In the genomic region with DNA sequence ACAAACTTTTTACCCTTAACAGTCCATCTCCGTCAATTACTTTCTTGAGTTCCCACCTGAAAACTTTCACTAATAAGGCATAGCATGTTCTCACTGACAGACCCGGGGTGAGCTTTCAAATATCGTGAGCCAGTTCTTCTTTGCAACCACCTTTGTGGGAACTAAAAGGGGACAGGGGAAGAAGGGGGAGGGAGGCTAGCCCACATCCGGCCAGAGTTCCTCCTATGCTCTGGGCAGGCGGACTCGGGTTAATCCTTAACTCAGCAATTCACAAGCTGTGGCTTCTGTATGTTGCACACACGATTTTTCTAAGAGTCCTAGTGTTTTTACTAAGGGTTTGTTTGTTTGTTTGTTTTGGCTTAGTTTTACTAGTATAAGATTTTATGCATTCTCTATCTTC, we compare ENCODE assay signal across 8 mouse cellular contexts. TPM values are rescaled to one million over a fixed set of nuclear protein-coding genes. Genes with fewer than 3 reads are reported as not detected.
DNase-seq lines count a peak whose midpoint lies in the region; ATAC-seq and TF ChIP-seq lines count a peak whose summit lies in the region.
"Had no signal": no experiment of that assay in that cellular context is flagged by ENCODE, and none has a peak within 500 bp of the region (broad histone marks: within the 10 kb centered on the region; RNA-seq: fewer than 3 reads in every experiment).

No protein-coding gene starts in this region.

- peak overlapping the region; percentile 30; the same call in 1 of the 2 replicates for H3K9ac ChIP-seq in MEL (ENCODE audit: control insufficient read depth, low read depth, low read length, poor library complexity, severe bottlenecking)
- H3K9ac ChIP-seq in kidney, embryonic 14.5 days (ENCODE audit: low read depth, low read length) = no peak overlapping the region

- DNase-seq in B cell, adult 2 months = peak; percentile 60 to 74
- DNase-seq in MEL (ENCODE audit: low read depth, low spot score) = peak; percentile 73
- no peak for DNase-seq in retina, postnatal 1 day
- no peak for DNase-seq in cerebellum, adult 2 months

- 0 out of 4 replicates have a peak, but pooled peaks of 1 of the 2 experiments have one; percentile 12 for TF ChIP-seq EP300 in MEL (IDR thresholded peaks at IDR 0.05; ENCODE audit: low read depth in 1 of 2, low read length in 2 of 2)

- H3K4me2 ChIP-seq in kidney, embryonic 14.5 days (replicated peaks; ENCODE audit: low read depth, low read length) = no peak overlapping the region

- no peak for ATAC-seq in kidney, embryonic 14.5 days (ENCODE audit: low FRiP score, low TSS enrichment)
- ATAC-seq in megakaryocyte, adult 5-6 weeks (ENCODE audit: poor library complexity, severe bottlenecking) = peak; percentile 86
- ATAC-seq in erythroid progenitor cell, adult 5-6 weeks (replicated peaks; ENCODE audit: low FRiP score, poor library complexity, severe bottlenecking) = no peak

- TF ChIP-seq POLR2A in MEL (IDR thresholded peaks at IDR 0.05; ENCODE audit: control insufficient read depth in 1 of 2, insufficient read depth in 1 of 2, low read depth in 1 of 2, low read length in 2 of 2, poor library complexity in 1 of 2) = no peak
- TF ChIP-seq POLR2A in cerebellum, adult 2 months (IDR thresholded peaks at IDR 0.05; ENCODE audit: borderline replicate concordance, insufficient read depth, low read length) = no peak

- H3K27ac ChIP-seq in MEL (ENCODE audit: control insufficient read depth, low read depth, low read length) = no peak overlapping the region
- peak overlapping the region; percentile 42; the same call in 1 of the 2 replicates for H3K27ac ChIP-seq in kidney, embryonic 14.5 days (ENCODE audit: low read depth, low read length)
- H3K27ac ChIP-seq in cerebellum, adult 2 months (ENCODE audit: insufficient read depth, low read length) = no peak overlapping the region

- TF ChIP-seq RAD21 in MEL (IDR thresholded peaks at IDR 0.05; ENCODE audit: low read depth, low read length) = no peak

- H3K27me3 ChIP-seq in MEL (ENCODE audit: control insufficient read depth in 1 of 2, insufficient read depth in 2 of 2, low read length in 2 of 2) = peaks cover 0 to 2% of the 10 kb centered on the region in 2 experiments; a peak in 3 of 4 replicates
- H3K27me3 ChIP-seq in kidney, embryonic 14.5 days (ENCODE audit: control insufficient read depth, insufficient read depth, low read length) = no peaks in the 10 kb centered on the region
- H3K27me3 ChIP-seq in cerebellum, adult 2 months (ENCODE audit: control insufficient read depth, insufficient read depth, low read length) = no peaks in the 10 kb centered on the region

- WGBS in kidney, embryonic 14.5 days = 36% methylated on average over 7 of the region's 7 CpGs
- 75% methylated on average over 7 of the region's 7 CpGs for WGBS in cerebellum, adult 2 months

- no peaks in the 10 kb centered on the region for H3K79me2 ChIP-seq in MEL (ENCODE audit: control insufficient read depth, insufficient read depth, low read length, poor library complexity)

- no peaks in the 10 kb centered on the region for H3K9me3 ChIP-seq in MEL (replicated peaks; ENCODE audit: insufficient read depth, low read length)
- H3K9me3 ChIP-seq in kidney, embryonic 14.5 days (ENCODE audit: control insufficient read depth, low read length) = no peaks in the 10 kb centered on the region

- peaks cover 2 to 12% of the 10 kb centered on the region in 2 experiments; a peak in 2 of 4 replicates for H3K4me1 ChIP-seq in MEL (ENCODE audit: control insufficient read depth in 1 of 2, insufficient read depth in 2 of 2, low read length in 2 of 2)
- H3K4me1 ChIP-seq in kidney, embryonic 14.5 days (ENCODE audit: control insufficient read depth, insufficient read depth, low read length) = peaks cover 15% of the 10 kb centered on the region
- no peaks in the 10 kb centered on the region for H3K4me1 ChIP-seq in cerebellum, adult 2 months (ENCODE audit: control insufficient read depth, insufficient read depth, low read length)

- TF ChIP-seq CTCF in MEL (IDR thresholded peaks at IDR 0.05 in 2 of 3, conservative IDR thresholded peaks at IDR 0.05 in 1 of 3; ENCODE audit: control insufficient read depth in 1 of 3, insufficient read depth in 1 of 3, low read depth in 2 of 3, low read length in 3 of 3, poor library complexity in 1 of 3, severe bottlenecking in 1 of 3) = no peak
- TF ChIP-seq CTCF in cerebellum, adult 2 months (IDR thresholded peaks at IDR 0.05; ENCODE audit: borderline replicate concordance, insufficient read depth, low read depth, low read length) = no peak

- H3K4me3 ChIP-seq in MEL (ENCODE audit: control insufficient read depth in 1 of 2, insufficient read depth in 1 of 2, low read depth in 2 of 2, low read length in 2 of 2) = peak overlapping the region; percentile 7 to 47
- H3K4me3 ChIP-seq in kidney, embryonic 14.5 days (ENCODE audit: low read length) = no peak overlapping the region
- H3K4me3 ChIP-seq in cerebellum, adult 2 months (replicated peaks; ENCODE audit: insufficient read depth, low read depth, low read length) = no peak overlapping the region

- peaks cover 0 to 6% of the 10 kb centered on the region in 2 experiments; a peak in 1 of 4 replicates for H3K36me3 ChIP-seq in MEL (ENCODE audit: control insufficient read depth in 1 of 2, insufficient read depth in 2 of 2, low read length in 2 of 2)
- no peaks in the 10 kb centered on the region for H3K36me3 ChIP-seq in kidney, embryonic 14.5 days (ENCODE audit: control insufficient read depth, insufficient read depth, low read length)

TF ChIP-seq in MEL, 35 proteins besides CTCF, POLR2A, EP300 and RAD21 (continues in another document):
- TF ChIP-seq TCF12 (IDR thresholded peaks at IDR 0.05; ENCODE audit: low read depth, low read length) = no peak
- no peak for TF ChIP-seq ZMIZ1 (IDR thresholded peaks at IDR 0.05; ENCODE audit: low read depth, low read length)
- no peak for TF ChIP-seq CHD1 (IDR thresholded peaks at IDR 0.05; ENCODE audit: low read depth, low read length)
- TF ChIP-seq UBTF (IDR thresholded peaks at IDR 0.05; ENCODE audit: borderline replicate concordance, insufficient read depth, low read depth, low read length) = no peak
- peak; percentile 68; the same call in 1 of the 2 replicates for TF ChIP-seq TBP (IDR thresholded peaks at IDR 0.05; ENCODE audit: low read depth, low read length)
- no peak for TF ChIP-seq HCFC1 (IDR thresholded peaks at IDR 0.05; ENCODE audit: low read depth, low read length)
- TF ChIP-seq CHD2 (IDR thresholded peaks at IDR 0.05; ENCODE audit: low read length) = no peak

RNA-seq across cellular contexts. Expression of a gene that starts 24.9 kb away (rescaled TPM):
- total RNA-seq in MEL (2012; rRNA removed) = 0.49 and 1.1 TPM in 2 replicates
- 1 to 10 TPM in 1 of 2 experiments, not detected in 1; 1.1 TPM for polyA plus RNA-seq in MEL (2012; ENCODE audit: insufficient read depth in 1 of 2, insufficient read length in 2 of 2, low read depth in 1 of 2, low replicate concordance in 2 of 2, missing spikeins in 1 of 2)
- 0.84 and 1.9 TPM in 2 replicates for polyA plus RNA-seq in kidney, embryonic 14.5 days (2014; fragmentation: Nextera tagmentation; extraction: Ambion mirVana)
- total RNA-seq in megakaryocyte, adult 5-6 weeks (2015) = 19.7 and 23.3 TPM in 2 replicates
- total RNA-seq in megakaryocyte, adult 5-6 weeks (2017) = 18.2 and 18.7 TPM in 2 replicates
- polyA plus RNA-seq in cerebellum, adult 2 months (2012; rRNA removed) = 3.2 and 3.4 TPM in 2 replicates
- 6.5 and 12.6 TPM in 2 replicates for total RNA-seq in erythroid progenitor cell, adult 5-6 weeks (2015; ENCODE audit: low replicate concordance)
- total RNA-seq in erythroid progenitor cell, adult 5-6 weeks (2017; ENCODE audit: low replicate concordance) = 5.9 and 6.8 TPM in 2 replicates

RNA-seq across cellular contexts. Expression of a gene that starts 25.0 kb away (rescaled TPM):
- total RNA-seq in MEL (2012; rRNA removed) = 2.9 and 3.7 TPM in 2 replicates
- polyA plus RNA-seq in MEL (2012; ENCODE audit: insufficient read depth in 1 of 2, insufficient read length in 2 of 2, low read depth in 1 of 2, low replicate concordance in 2 of 2, missing spikeins in 1 of 2) = 1 to 10 TPM in 1 of 2 experiments, not detected in 1; 3.6 TPM
- 3.3 and 4.2 TPM in 2 replicates for polyA plus RNA-seq in kidney, embryonic 14.5 days (2014; fragmentation: Nextera tagmentation; extraction: Ambion mirVana)
- total RNA-seq in megakaryocyte, adult 5-6 weeks (2015) = 21.0 and 23.8 TPM in 2 replicates
- 14.0 and 16.0 TPM in 2 replicates for total RNA-seq in megakaryocyte, adult 5-6 weeks (2017)
- polyA plus RNA-seq in cerebellum, adult 2 months (2012; rRNA removed) = 3.3 and 4.9 TPM in 2 replicates
- 16.8 and 27.4 TPM in 2 replicates for total RNA-seq in erythroid progenitor cell, adult 5-6 weeks (2015; ENCODE audit: low replicate concordance)
- total RNA-seq in erythroid progenitor cell, adult 5-6 weeks (2017; ENCODE audit: low replicate concordance) = 17.1 and 20.9 TPM in 2 replicates

RNA-seq across cellular contexts. Expression of a gene that starts 50.3 kb away (rescaled TPM):
- not detected in 2 replicates for total RNA-seq in MEL (2012; rRNA removed)
- not detected for polyA plus RNA-seq in MEL (2012; ENCODE audit: insufficient read depth in 1 of 2, insufficient read length in 2 of 2, low read depth in 1 of 2, low replicate concordance in 2 of 2, missing spikeins in 1 of 2)
- not detected in 2 replicates for polyA plus RNA-seq in kidney, embryonic 14.5 days (2014; fragmentation: Nextera tagmentation; extraction: Ambion mirVana)
- 12.5 and 18.7 TPM in 2 replicates for total RNA-seq in megakaryocyte, adult 5-6 weeks (2015)
- total RNA-seq in megakaryocyte, adult 5-6 weeks (2017) = 23.6 and 30.1 TPM in 2 replicates
- 0.06 TPM in 1 of 2 replicates, not detected in the other for polyA plus RNA-seq in cerebellum, adult 2 months (2012; rRNA removed)
- 4.3 and 10.9 TPM in 2 replicates for total RNA-seq in erythroid progenitor cell, adult 5-6 weeks (2015; ENCODE audit: low replicate concordance)
- total RNA-seq in erythroid progenitor cell, adult 5-6 weeks (2017; ENCODE audit: low replicate concordance) = 2.7 and 9.5 TPM in 2 replicates
- polyA plus RNA-seq: heart, embryonic 14.5 days had no signal

RNA-seq across cellular contexts. Expression of a gene that starts 52.9 kb away (rescaled TPM):
- 187 TPM in 2 replicates for total RNA-seq in MEL (2012; rRNA removed)
- 100 to 1,000 TPM in 1 of 2 experiments, not detected in 1; 144 TPM for polyA plus RNA-seq in MEL (2012; ENCODE audit: insufficient read depth in 1 of 2, insufficient read length in 2 of 2, low read depth in 1 of 2, low replicate concordance in 2 of 2, missing spikeins in 1 of 2)
- 137 and 186 TPM in 2 replicates for polyA plus RNA-seq in kidney, embryonic 14.5 days (2014; fragmentation: Nextera tagmentation; extraction: Ambion mirVana)
- total RNA-seq in megakaryocyte, adult 5-6 weeks (2015) = 45.0 and 47.8 TPM in 2 replicates
- 29.6 and 31.8 TPM in 2 replicates for total RNA-seq in megakaryocyte, adult 5-6 weeks (2017)
- 62.0 and 66.5 TPM in 2 replicates for polyA plus RNA-seq in cerebellum, adult 2 months (2012; rRNA removed)
- total RNA-seq in erythroid progenitor cell, adult 5-6 weeks (2015; ENCODE audit: low replicate concordance) = 12.6 and 15.9 TPM in 2 replicates
- total RNA-seq in erythroid progenitor cell, adult 5-6 weeks (2017; ENCODE audit: low replicate concordance) = 10.7 and 21.6 TPM in 2 replicates

RNA-seq across cellular contexts. Expression of a gene that starts 56.0 kb away (rescaled TPM):
- total RNA-seq in MEL (2012; rRNA removed) = 68.7 and 71.9 TPM in 2 replicates
- 10 to 100 TPM; 46.5 to 52.5 TPM for polyA plus RNA-seq in MEL (2012; ENCODE audit: insufficient read depth in 1 of 2, insufficient read length in 2 of 2, low read depth in 1 of 2, low replicate concordance in 2 of 2, missing spikeins in 1 of 2)
- 27.1 and 35.7 TPM in 2 replicates for polyA plus RNA-seq in kidney, embryonic 14.5 days (2014; fragmentation: Nextera tagmentation; extraction: Ambion mirVana)
- 3.4 and 7.3 TPM in 2 replicates for total RNA-seq in megakaryocyte, adult 5-6 weeks (2015)
- total RNA-seq in megakaryocyte, adult 5-6 weeks (2017) = 7.4 and 7.8 TPM in 2 replicates
- 8.7 and 9.1 TPM in 2 replicates for polyA plus RNA-seq in cerebellum, adult 2 months (2012; rRNA removed)
- total RNA-seq in erythroid progenitor cell, adult 5-6 weeks (2015; ENCODE audit: low replicate concordance) = 2.9 and 5.0 TPM in 2 replicates
- total RNA-seq in erythroid progenitor cell, adult 5-6 weeks (2017; ENCODE audit: low replicate concordance) = 4.3 and 6.5 TPM in 2 replicates

Comparison
In these comparisons a context has a peak if more than half of its experiments do, and no peak if none do; other contexts are left out.
1. DNase-seq: peak in B cell, adult 2 months (2 of 2) and MEL (single experiment); none in retina, postnatal 1 day (single experiment) and cerebellum, adult 2 months (0 of 2).
2. H3K4me3 ChIP-seq: peak in MEL (2 of 2); none in kidney, embryonic 14.5 days (single experiment) and cerebellum, adult 2 months (single experiment).